Mouse (Mus musculus): Measurements from ENCODE around the gene AB124611. TPM values are rescaled to one million over a fixed set of nuclear protein-coding genes. Genes with fewer than 3 reads are reported as not detected.
"Not testable (repeated sequence)": the region's sequence is repeated elsewhere in the genome, so short reads cannot be mapped to it uniquely, and the experiment has no call there.

AB124611 gene
- polyA plus RNA-seq (2015; fragmentation: Nextera tagmentation; extraction: Ambion mirVana), result 5.2 and 5.5 TPM in 2 replicates

DNA sequence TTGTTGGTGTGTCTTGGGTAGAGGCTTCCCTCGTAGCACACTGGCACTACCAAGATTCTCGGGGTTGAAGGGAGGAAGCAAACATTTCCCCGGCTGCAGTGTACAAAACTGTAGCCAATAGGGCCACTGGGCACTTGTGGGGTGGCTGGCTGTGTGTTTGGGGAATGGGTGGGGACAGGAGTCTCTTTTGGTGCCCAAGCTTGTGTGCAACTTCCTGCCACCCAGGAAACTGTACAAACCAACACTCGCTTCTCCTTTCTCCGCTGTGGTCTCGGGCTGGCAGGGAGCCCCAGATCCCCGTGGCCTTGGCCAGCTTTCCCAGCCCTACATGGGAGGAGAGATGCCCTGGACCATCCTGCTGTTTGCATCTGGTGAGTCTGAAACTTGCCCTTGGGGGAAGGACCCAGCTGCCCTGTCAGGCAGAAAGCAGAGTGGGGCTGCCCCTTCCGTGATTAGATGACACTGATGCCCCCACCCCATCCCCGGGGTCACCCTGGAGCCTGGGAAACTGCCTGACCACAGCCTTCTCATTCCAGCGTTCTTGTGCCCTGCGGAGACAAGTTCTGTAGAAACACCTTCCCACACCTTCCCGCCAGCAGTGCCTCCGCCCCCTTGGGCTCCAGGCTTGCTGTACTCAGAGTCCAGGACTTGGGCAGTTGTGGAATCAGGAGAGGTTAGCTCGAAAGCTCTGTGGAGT is at the start of gene AB124611:
AB124611 (plus strand) TSS at position 240 of the 697 bp plus-strand sequence.
- peak; percentile 28 for ATAC-seq
- H3K27me3 ChIP-seq (replicated peaks; ENCODE audit: insufficient read depth, low read length), result no peaks in the 10 kb centered on the region
- no peak within 1 kb of the TSS for H3K4me3 ChIP-seq (ENCODE audit: low read depth, low read length)
- 0 out of 2 replicates have a peak within 1 kb of the TSS, but pooled peaks have one; percentile 1 for H3K4me2 ChIP-seq (replicated peaks; ENCODE audit: low read depth, low read length)
- H3K9ac ChIP-seq (replicated peaks; ENCODE audit: low read depth), result no peak within 1 kb of the TSS
- H3K9me3 ChIP-seq (ENCODE audit: low read length), result no peaks in the 10 kb centered on the region
- DNase-seq (ENCODE audit: low spot score), result peak; percentile 39
- TF ChIP-seq EP300 (IDR thresholded peaks at IDR 0.05), result no peak
- TF ChIP-seq CTCF (IDR thresholded peaks at IDR 0.05), result no peak
- no peaks in the 10 kb centered on the region for H3K4me1 ChIP-seq (ENCODE audit: insufficient read depth, low read depth, low read length)
- 40% methylated on average over 14 of the region's 14 CpGs for WGBS
- H3K27ac ChIP-seq (ENCODE audit: low read length), result no peak within 1 kb of the TSS
- H3K36me3 ChIP-seq (ENCODE audit: insufficient read depth, low read length), result no peaks in the 10 kb centered on the region

DNA sequence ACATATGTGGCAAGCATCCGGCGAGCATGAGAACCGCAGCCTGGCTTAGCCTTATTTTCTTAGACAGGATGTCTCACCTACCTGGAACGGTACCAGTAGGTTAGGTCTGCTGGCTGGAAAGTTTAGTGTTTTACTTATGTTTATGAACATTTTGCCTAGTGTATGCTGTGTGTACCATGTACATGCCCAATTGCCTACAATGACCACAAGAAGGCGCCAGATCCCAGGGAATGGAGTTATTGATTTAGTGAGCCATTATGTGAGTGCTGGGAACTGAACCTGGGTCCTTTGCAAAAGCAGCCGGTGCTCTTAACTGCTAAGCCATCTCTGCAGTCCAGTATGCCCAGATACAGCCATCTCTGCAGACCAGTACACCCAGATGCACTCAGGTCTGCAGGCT is 48.3 kb upstream of the AB124611 start:
- no peaks in the 10 kb centered on the region for H3K27me3 ChIP-seq (replicated peaks; ENCODE audit: insufficient read depth, low read length)
- no peaks in the 10 kb centered on the region for H3K4me1 ChIP-seq (ENCODE audit: insufficient read depth, low read depth, low read length)
- H3K4me3 ChIP-seq (ENCODE audit: low read depth, low read length), result no peak overlapping the region
- no peak for DNase-seq (ENCODE audit: low spot score)
- H3K27ac ChIP-seq (ENCODE audit: low read length), result no peak overlapping the region
- H3K36me3 ChIP-seq (ENCODE audit: insufficient read depth, low read length), result peaks cover 60% of the 10 kb centered on the region
- peak; percentile 48 for TF ChIP-seq CTCF (IDR thresholded peaks at IDR 0.05)
- no peak for TF ChIP-seq EP300 (IDR thresholded peaks at IDR 0.05)
- no peaks in the 10 kb centered on the region for H3K9me3 ChIP-seq (ENCODE audit: low read length)
- WGBS, result 97% methylated on average over 6 of the region's 6 CpGs
- no peak for ATAC-seq
- H3K9ac ChIP-seq (replicated peaks; ENCODE audit: low read depth), result no peak overlapping the region
- no peak overlapping the region for H3K4me2 ChIP-seq (replicated peaks; ENCODE audit: low read depth, low read length)

DNA sequence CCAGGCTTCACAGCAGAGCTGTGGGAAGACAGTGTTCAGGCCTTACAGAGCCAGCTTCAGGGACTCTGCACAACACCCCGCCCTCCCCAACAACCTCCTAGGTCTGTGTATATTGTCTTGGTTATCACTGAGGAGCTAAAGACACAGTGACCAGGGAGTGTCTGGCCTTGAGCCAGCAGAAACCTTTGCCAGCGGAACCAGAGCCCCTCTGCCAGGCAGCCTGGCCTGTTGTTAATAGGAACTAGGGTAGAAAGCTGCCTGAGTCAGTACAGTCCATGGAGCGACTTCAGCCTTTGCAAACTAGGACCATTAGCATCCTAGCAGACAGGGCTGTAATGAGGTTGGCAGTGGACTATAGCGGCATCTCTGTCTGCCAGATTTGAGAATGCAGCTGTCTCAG is 41.9 kb upstream of the AB124611 start:
- TF ChIP-seq CTCF (IDR thresholded peaks at IDR 0.05), result no peak
- no peak for TF ChIP-seq EP300 (IDR thresholded peaks at IDR 0.05)
- Histone ChIP-seq H3K27me3 (replicated peaks; ENCODE audit: insufficient read depth, low read length) (no peaks in the 10 kb centered on the region), H3K4me1 (ENCODE audit: insufficient read depth, low read depth, low read length) (no peaks in the 10 kb centered on the region), H3K27ac (ENCODE audit: low read length) (no peak overlapping the region), H3K9me3 (ENCODE audit: low read length) (no peaks in the 10 kb centered on the region), H3K9ac (replicated peaks; ENCODE audit: low read depth) (no peak overlapping the region), H3K4me2 (replicated peaks; ENCODE audit: low read depth, low read length) (no peak overlapping the region), H3K36me3 (ENCODE audit: insufficient read depth, low read length) (peaks cover 42% of the 10 kb centered on the region), H3K4me3 (ENCODE audit: low read depth, low read length) (no peak overlapping the region)
- ATAC-seq, result no peak
- DNase-seq (ENCODE audit: low spot score), result no peak
- WGBS, result 89% methylated on average over 4 of the region's 4 CpGs

DNA sequence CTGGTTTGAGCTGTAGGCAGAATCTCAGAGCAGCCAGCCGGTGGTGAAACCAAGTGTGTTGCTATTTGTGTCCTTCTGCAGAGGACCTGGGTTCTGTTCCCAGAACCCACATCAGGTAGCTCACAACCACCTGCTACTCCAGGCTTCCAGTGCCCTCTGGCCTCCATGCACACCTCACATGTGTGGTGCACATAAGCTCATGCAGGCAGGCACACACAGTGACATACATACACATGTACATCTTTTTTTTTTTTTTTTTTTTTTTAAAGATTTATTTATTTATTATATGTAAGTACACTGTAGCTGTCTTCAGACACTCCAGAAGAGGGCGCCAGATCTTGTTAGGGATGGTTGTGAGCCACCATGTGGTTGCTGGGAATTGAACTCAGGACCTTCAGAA is 37.7 kb upstream of the AB124611 start:
- not testable (repeated sequence) for H3K4me2 ChIP-seq (replicated peaks; ENCODE audit: low read depth, low read length); ATAC-seq; H3K27ac ChIP-seq (ENCODE audit: low read length); H3K27me3 ChIP-seq (replicated peaks; ENCODE audit: insufficient read depth, low read length); H3K9me3 ChIP-seq (ENCODE audit: low read length); H3K4me3 ChIP-seq (ENCODE audit: low read depth, low read length); H3K4me1 ChIP-seq (ENCODE audit: insufficient read depth, low read depth, low read length); H3K9ac ChIP-seq (replicated peaks; ENCODE audit: low read depth); DNase-seq (ENCODE audit: low spot score)
- 96% methylated on average over 1 of the region's 2 CpGs for WGBS
- H3K36me3 ChIP-seq (ENCODE audit: insufficient read depth, low read length), result peaks cover 43% of the 10 kb centered on the region

DNA sequence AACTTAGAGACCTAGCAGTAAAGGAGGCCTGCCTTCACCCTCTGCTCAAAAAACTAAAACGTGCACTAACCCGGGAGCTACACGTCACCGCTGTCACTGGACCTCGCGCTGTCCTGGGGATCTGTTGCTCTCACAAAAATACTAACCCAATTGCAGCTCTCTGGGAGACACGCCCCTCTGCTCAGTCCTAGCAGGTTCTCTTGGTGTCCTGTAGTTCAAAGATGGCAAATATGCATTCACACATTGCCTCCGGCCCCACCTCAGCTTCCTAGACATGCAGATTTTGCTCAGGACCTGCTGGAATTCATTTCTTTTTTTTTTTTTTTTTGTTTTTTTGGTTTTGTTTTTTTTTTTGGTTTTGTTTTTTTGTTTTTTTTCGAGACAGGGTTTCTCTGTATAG is 35.3 kb upstream of the AB124611 start:
- Histone ChIP-seq H3K4me1 (ENCODE audit: insufficient read depth, low read depth, low read length) (no peaks in the 10 kb centered on the region), H3K4me2 (replicated peaks; ENCODE audit: low read depth, low read length) (no peak overlapping the region), H3K9ac (replicated peaks; ENCODE audit: low read depth) (no peak overlapping the region), H3K4me3 (ENCODE audit: low read depth, low read length) (no peak overlapping the region), H3K9me3 (ENCODE audit: low read length) (no peaks in the 10 kb centered on the region), H3K27me3 (replicated peaks; ENCODE audit: insufficient read depth, low read length) (no peaks in the 10 kb centered on the region), H3K27ac (ENCODE audit: low read length) (no peak overlapping the region), H3K36me3 (ENCODE audit: insufficient read depth, low read length) (peaks cover 26% of the 10 kb centered on the region)
- no peak for DNase-seq (ENCODE audit: low spot score)
- 92% methylated on average over 9 of the region's 9 CpGs for WGBS
- no peak for TF ChIP-seq CTCF (IDR thresholded peaks at IDR 0.05)
- no peak for TF ChIP-seq EP300 (IDR thresholded peaks at IDR 0.05)
- ATAC-seq, result no peak

DNA sequence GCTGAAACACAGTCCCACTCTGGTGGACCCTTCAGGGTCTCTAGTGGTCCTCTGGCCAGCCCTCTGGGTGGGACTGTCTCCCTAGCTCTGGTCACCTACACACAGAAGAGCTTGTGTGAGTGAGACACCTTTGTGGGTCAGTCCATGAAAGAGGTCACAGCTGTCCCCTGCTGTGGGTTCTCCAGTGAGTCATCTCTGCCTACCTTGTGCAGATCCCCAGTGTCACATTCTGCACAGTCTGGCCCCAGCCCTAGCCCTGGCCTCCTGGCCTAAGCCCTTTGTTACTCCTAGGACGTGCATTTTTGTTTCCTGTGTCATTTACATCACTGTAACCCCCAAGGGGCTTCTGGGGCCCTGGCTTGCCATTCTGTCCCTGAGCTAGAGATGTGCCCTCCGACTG is 32.1 kb upstream of the AB124611 start:
- Histone ChIP-seq H3K27me3 (replicated peaks; ENCODE audit: insufficient read depth, low read length) (no peaks in the 10 kb centered on the region), H3K4me2 (replicated peaks; ENCODE audit: low read depth, low read length) (no peak overlapping the region), H3K9me3 (ENCODE audit: low read length) (no peaks in the 10 kb centered on the region), H3K27ac (ENCODE audit: low read length) (no peak overlapping the region), H3K4me1 (ENCODE audit: insufficient read depth, low read depth, low read length) (no peaks in the 10 kb centered on the region), H3K9ac (replicated peaks; ENCODE audit: low read depth) (no peak overlapping the region), H3K36me3 (ENCODE audit: insufficient read depth, low read length) (peaks cover 14% of the 10 kb centered on the region; the same call in 1 of the 2 replicates), H3K4me3 (ENCODE audit: low read depth, low read length) (no peak overlapping the region)
- TF ChIP-seq CTCF (IDR thresholded peaks at IDR 0.05), result no peak
- TF ChIP-seq EP300 (IDR thresholded peaks at IDR 0.05), result no peak
- DNase-seq (ENCODE audit: low spot score), result no peak
- 63% methylated on average over 2 of the region's 2 CpGs for WGBS
- no peak for ATAC-seq
